Mouse (Mus musculus) embryonic stem cell, embryonic (primary cell): ENCODE measurements around the gene Ttc19.

ENCODE experiments used
- CTCF ChIA-PET, 4 experiments: fragments of 300-600 bp in 2 of 4; fragments of 350-600 bp in 2 of 4; sonication (Branson Sonifier 250); formaldehyde crosslinking; loops; one replicate each; lab custom pipeline; 2022; ENCODE audit warnings: inconsistent platforms in 2 of 4; lab: Charles Lee
- POLR2A ChIA-PET, 4 experiments: fragments of 300-600 bp in 2 of 4; fragments of 350-600 bp in 2 of 4; sonication (Branson Sonifier 250); formaldehyde crosslinking; loops; one replicate each; lab custom pipeline; 2022; ENCODE audit warnings: antibody characterized with exemption in 4 of 4, inconsistent platforms in 1 of 4; lab: Charles Lee

Gene Ttc19

GRCm38 (mm10) chr11:62280675-62281600 is at the start of gene Ttc19, which contains the start of gene Zswim7:
Gene Ttc19 (plus strand): TSS chr11:62281473.
Gene Zswim7 (minus strand): TSS chr11:62281375.
- POLR2A ChIA-PET: interaction anchor here (0.5 to 5.2 kb wide), 93 partner anchors 8 to 702 kb away, joined by 3 to 35 read pairs (median 4); partner anchors contain the start of genes Ubb (in 3 of the 4), Adora2b (in 2 of the 4) and Epn2 (in 1 of the 4)
- CTCF ChIA-PET: interaction anchor here (0.6 to 3.6 kb wide), 30 partner anchors 10 to 1756 kb away, joined by 3 to 22 read pairs (median 5); partner anchors contain the start of genes Specc1 (in 3 of the 4) and Adora2b (in 2 of the 4)

DNA sequence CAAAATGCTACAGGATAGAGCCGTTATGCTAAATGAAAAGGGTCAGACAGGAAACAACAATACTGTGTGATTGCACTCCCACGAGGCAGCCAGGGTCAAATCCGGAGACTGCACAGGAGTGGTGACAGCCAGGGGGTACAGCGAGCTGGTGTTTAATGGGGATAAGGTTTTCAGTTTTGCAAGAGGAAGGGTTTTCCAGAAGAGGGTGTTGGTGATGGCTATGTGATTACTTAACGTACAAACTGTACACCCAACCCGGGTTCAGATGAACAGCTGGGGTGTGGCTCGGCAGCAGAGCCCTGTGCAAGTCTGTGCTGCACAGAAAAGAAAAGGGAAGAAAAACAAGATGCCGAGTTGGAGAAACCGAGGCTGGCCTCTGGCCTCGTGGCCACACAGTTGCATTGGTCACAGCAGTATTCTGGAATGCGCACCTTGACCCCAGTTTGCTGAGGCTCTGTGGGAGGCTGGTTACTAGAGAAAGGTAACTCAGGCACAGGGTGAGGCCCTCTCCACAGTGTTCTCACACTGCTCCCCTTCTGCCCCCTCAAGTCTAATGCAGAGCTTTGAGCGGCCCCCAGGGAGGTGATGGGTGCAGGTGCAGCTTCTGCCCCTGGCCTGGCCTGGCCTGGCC is 40.5 kb upstream of the Ttc19 start:
- POLR2A ChIA-PET: interaction anchor here in 2 of 4 experiments (1.0 to 1.8 kb wide), 3 partner anchors 9 to 10 kb away, joined by 3 to 6 read pairs (median 3); partner anchors contain the start of gene Adora2b (in 1 of the 2)
- CTCF ChIA-PET: no interaction called here

DNA sequence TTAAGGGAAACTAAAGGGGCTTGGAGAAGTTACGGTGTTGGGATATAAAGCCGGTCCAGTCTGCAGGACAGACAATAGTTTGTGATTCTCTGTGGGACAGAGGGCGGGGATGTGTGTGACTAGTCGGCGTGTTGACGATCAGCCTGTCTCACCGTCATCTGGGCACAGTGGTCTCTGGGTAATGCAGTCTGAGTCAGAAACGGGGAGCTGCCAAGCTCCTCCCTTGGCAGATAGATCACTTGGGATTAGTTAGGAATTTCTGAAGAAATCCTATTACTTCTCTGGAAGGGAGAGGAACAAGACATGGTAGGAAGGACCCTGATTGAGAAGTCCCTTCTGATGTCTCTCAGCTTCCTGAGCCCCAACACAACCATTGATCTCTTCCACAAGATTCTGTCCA is 37.4 kb upstream of the Ttc19 start:
- ChIA-PET CTCF (no interaction called here), POLR2A (interaction anchor here in 3 of 4 experiments (0.6 to 1.1 kb wide), 5 partner anchors 34 to 423 kb away, joined by 3 read pairs; no protein-coding TSS in a partner anchor)

- CTCF ChIA-PET: no interaction called here
- POLR2A ChIA-PET: interaction anchor here in 1 of 4 experiments (1.0 to 1.1 kb wide), 2 partner anchors 34 to 44 kb away, joined by 3 read pairs; no protein-coding TSS in a partner anchor
These were observed 36.8 kb upstream of the Ttc19 start for GRCm38 (mm10) chr11:62244471-62244870.

- POLR2A ChIA-PET: interaction anchor here (0.6 to 3.9 kb wide), 49 partner anchors 10 to 1752 kb away, joined by 3 to 28 read pairs (median 4); partner anchors contain the start of genes Ubb (in 3 of the 4), Ttc19 (in 2 of the 4), Zswim7 (in 2 of the 4) and Ulk2 (in 1 of the 4)
These were observed 33.4 kb upstream of the Ttc19 start for GRCm38 (mm10) chr11:62247759-62248400.

GRCm38 (mm10) chr11:62248401-62249244 is 32.6 kb upstream of the Ttc19 start, which contains the start of gene Adora2b:
Gene Adora2b (plus strand): TSS chr11:62248984.
- POLR2A ChIA-PET: interaction anchor here (0.5 to 3.9 kb wide), 70 partner anchors 8 to 1024 kb away, joined by 3 to 28 read pairs (median 4); partner anchors contain the start of genes Ubb (in 3 of the 4), Ttc19 (in 2 of the 4), Zswim7 (in 2 of the 4) and Akap10 (in 1 of the 4)
- CTCF ChIA-PET: interaction anchor here (0.6 to 3.6 kb wide), 14 partner anchors 29 to 509 kb away, joined by 3 to 18 read pairs (median 4); partner anchors contain the start of genes Ttc19 (in 1 of the 4) and Zswim7 (in 1 of the 4)

More at GRCm38 (mm10) chr11:62247759-62248400, 33.4 kb upstream of the Ttc19 start:
- CTCF ChIA-PET: interaction anchor here (0.6 to 3.6 kb wide), 10 partner anchors 29 to 510 kb away, joined by 3 to 18 read pairs (median 4); partner anchors contain the start of genes Ttc19 (in 1 of the 4) and Zswim7 (in 1 of the 4)

GRCm38 (mm10) chr11:62249266-62250037 is 31.8 kb upstream of the Ttc19 start:
- ChIA-PET CTCF (interaction anchor here in 3 of 4 experiments (0.6 to 3.6 kb wide), 12 partner anchors 14 to 364 kb away, joined by 3 to 18 read pairs (median 6); partner anchors contain the start of genes Ttc19 (in 1 of the 3) and Zswim7 (in 1 of the 3)), POLR2A (interaction anchor here (0.5 to 3.9 kb wide), 64 partner anchors 9 to 1275 kb away, joined by 3 to 28 read pairs (median 5); partner anchors contain the start of genes Ubb (in 3 of the 4), Ttc19 (in 2 of the 4), Zswim7 (in 2 of the 4) and Akap10 (in 1 of the 4))

DNA sequence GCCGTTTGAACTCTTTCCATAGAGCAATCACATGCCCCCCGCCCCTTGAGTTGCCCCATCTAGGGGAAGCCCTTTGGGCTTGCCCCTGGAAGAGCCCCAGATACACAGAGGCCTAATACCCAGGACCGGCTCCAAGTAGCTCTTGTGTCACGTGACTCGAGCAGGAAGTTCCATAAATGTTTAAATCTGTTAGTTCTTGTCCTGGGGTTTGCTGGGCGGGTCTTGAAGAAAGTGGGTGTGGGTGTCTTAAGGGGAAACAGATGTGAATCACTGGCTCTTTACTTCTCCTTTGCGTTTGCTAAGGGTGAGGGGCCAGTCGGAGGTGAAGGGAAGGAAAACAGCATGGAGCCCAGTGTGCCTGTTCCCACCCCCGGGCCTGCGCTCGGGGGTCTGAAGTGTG is 30.2 kb upstream of the Ttc19 start:
- ChIA-PET CTCF (interaction anchor here in 2 of 4 experiments (3.0 to 3.6 kb wide), 2 partner anchors 29 to 203 kb away, joined by 8 to 18 read pairs; partner anchors contain the start of genes Ttc19 (in 1 of the 2) and Zswim7 (in 1 of the 2)), POLR2A (interaction anchor here in 2 of 4 experiments (1.3 to 3.9 kb wide), 4 partner anchors 10 to 353 kb away, joined by 3 to 22 read pairs (median 14); no protein-coding TSS in a partner anchor)

DNA sequence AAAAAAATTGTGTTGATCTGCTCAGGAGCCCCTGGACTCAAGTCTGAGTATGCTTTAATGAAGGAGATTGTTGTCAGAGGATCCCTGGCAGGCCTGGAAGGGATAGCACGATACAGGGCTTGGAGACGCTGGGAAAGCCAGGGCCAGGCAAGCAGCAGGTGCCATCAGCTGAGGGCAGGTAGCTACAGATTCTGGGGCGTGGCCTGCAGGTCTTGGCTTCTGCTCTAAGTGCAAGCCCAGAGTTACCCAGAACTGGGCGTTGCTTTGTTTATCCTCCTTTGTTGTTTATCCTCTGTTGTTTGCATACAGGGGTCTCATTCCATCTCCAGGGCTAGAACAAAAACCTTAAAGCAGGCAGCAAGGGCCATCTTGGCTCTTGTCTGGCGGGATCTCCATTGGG is 27.9 kb upstream of the Ttc19 start:
- CTCF ChIA-PET: interaction anchor here in 1 of 4 experiments (0.7 kb wide), 1 partner anchor 491 kb away, joined by 3 read pairs; no protein-coding TSS in a partner anchor
- POLR2A ChIA-PET: no interaction called here

DNA sequence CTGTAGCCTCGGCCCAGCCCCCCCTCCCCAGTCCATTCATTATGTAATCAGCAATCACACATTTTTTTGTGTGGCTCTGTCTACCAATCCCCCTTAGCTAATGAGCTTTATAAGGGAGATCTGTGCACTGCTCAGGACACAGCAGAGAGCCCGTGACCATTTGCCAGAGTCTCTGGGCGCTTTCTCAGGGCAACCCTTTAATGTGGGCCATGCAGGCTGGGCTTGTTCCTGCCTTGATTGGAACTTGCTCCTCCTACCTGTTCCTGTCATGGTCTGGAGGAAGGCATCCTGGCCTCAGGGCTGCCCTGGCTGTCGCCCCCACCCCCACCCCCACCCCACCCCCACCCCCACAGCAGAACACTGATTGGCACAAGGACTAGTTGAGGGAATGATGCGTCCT is 22.1 kb upstream of the Ttc19 start:
- CTCF ChIA-PET: no interaction called here
- POLR2A ChIA-PET: interaction anchor here in 2 of 4 experiments (0.5 to 4.0 kb wide), 6 partner anchors 8 to 298 kb away, joined by 3 to 15 read pairs (median 4); partner anchors contain the start of gene Adora2b (in 2 of the 2)

- CTCF ChIA-PET: interaction anchor here in 2 of 4 experiments (0.5 to 1.0 kb wide), 4 partner anchors 14 to 433 kb away, joined by 3 to 4 read pairs (median 4); no protein-coding TSS in a partner anchor
- POLR2A ChIA-PET: interaction anchor here in 3 of 4 experiments (0.5 to 3.1 kb wide), 11 partner anchors 10 to 387 kb away, joined by 3 to 13 read pairs (median 4); partner anchors contain the start of genes Adora2b (in 1 of the 3), Ttc19 (in 1 of the 3) and Zswim7 (in 1 of the 3)
These were observed 17.7 kb upstream of the Ttc19 start for GRCm38 (mm10) chr11:62263599-62263998.

DNA sequence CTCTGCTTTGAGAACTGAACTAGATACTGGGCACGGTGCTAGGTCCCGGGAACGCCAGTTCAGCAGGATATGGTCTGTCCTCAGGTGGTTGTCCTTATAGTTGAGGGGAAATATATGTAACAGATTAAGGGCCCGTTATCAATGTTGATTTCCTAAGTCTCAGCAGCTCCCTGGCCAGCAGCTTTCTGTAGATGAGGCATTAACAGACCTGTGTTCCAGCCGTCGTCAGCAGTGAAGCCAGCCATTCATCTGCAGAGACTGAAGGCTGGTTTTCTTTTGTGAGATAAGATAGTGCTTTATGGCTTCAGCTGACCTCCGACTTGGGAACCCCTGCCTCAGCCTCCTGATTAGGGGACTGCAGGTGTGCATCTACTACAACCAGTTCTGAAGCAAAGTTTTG is 17.3 kb upstream of the Ttc19 start:
- ChIA-PET POLR2A (interaction anchor here in 3 of 4 experiments (0.6 to 3.1 kb wide), 8 partner anchors 10 to 387 kb away, joined by 3 to 13 read pairs (median 4); partner anchors contain the start of genes Adora2b (in 1 of the 3), Ttc19 (in 1 of the 3) and Zswim7 (in 1 of the 3)), CTCF (interaction anchor here in 1 of 4 experiments (1.0 kb wide), 2 partner anchors 13 to 216 kb away, joined by 4 read pairs; no protein-coding TSS in a partner anchor)

- POLR2A ChIA-PET: interaction anchor here in 3 of 4 experiments (0.7 to 3.2 kb wide), 9 partner anchors 8 to 337 kb away, joined by 3 to 13 read pairs (median 5); partner anchors contain the start of genes Adora2b (in 3 of the 3), Ttc19 (in 1 of the 3) and Zswim7 (in 1 of the 3)
- CTCF ChIA-PET: no interaction called here
These were observed 15.6 kb upstream of the Ttc19 start for GRCm38 (mm10) chr11:62265642-62266041.

GRCm38 (mm10) chr11:62266466-62267214 is 14.6 kb upstream of the Ttc19 start:
- ChIA-PET POLR2A (interaction anchor here in 3 of 4 experiments (0.5 to 3.5 kb wide), 15 partner anchors 8 to 351 kb away, joined by 3 to 13 read pairs (median 4); partner anchors contain the start of genes Adora2b (in 2 of the 3), Ttc19 (in 1 of the 3), Ubb (in 1 of the 3) and Zswim7 (in 1 of the 3)), CTCF (interaction anchor here in 2 of 4 experiments (0.5 to 1.5 kb wide), 4 partner anchors 11 to 499 kb away, joined by 3 to 4 read pairs (median 4); no protein-coding TSS in a partner anchor)
